Mouse (Mus musculus): ENCODE data around the gene Sfn.

GRCm38 (mm10) chr4:133628517-133628916 is 26.5 kb upstream of the Sfn start:
- no peak for TF ChIP-seq CTCF (conservative IDR thresholded peaks at IDR 0.05; ENCODE audit: insufficient read depth, insufficient read length, low read depth, low read length)
- TF ChIP-seq POLR2A (IDR thresholded peaks at IDR 0.05; ENCODE audit: low read depth, low read length): no peak

All from kidney, adult 2 months (tissue).